Mouse (Mus musculus) liver, postnatal 0 days (tissue): ENCODE measurements at regions not wholly inside any gene's neighbourhood (a gene's known extent, or its start where the extent isn't known, plus 50 kb on each side); places are given as distances from the start of the nearest gene placed in this dataset.

Source experiments
- ATAC-seq: fragments of 200-750 bp; cut with Nextera tagmentation; 2 replicates; pipeline ENCODE4 v1.8.0; 2017; ENCODE audit warnings: mild to moderate bottlenecking, moderate library complexity
- DNase-seq: peaks from one replicate; pipeline ENCODE4 v3.0.0-alpha.2; 2016
- H3K27ac ChIP-seq: fragments of 300-500 bp; sonication (generic); 2 replicates; pipeline ENCODE4 v1.5.1; 2014; ENCODE audit warnings: antibody characterized with exemption, moderate library complexity, mild to moderate bottlenecking, low read depth
- H3K27me3 ChIP-seq: fragments of 300-500 bp; sonication (generic); 2 replicates; pipeline ENCODE4 v1.6.1; 2014; ENCODE audit warnings: low read length, control low read depth, mixed read lengths; ENCODE audit not compliant: insufficient read depth
- H3K36me3 ChIP-seq: fragments of 300-500 bp; sonication (generic); replicated peaks from 2 replicates; pipeline ENCODE4 v1.6.1; 2014; ENCODE audit warnings: mild to moderate bottlenecking, control low read depth, low read length, moderate library complexity, mixed read lengths; ENCODE audit not compliant: insufficient read depth
- H3K4me1 ChIP-seq: fragments of 300-500 bp; sonication (generic); 2 replicates; pipeline ENCODE4 v1.6.1; 2014; ENCODE audit warnings: antibody characterized with exemption, mild to moderate bottlenecking, control low read depth; ENCODE audit not compliant: insufficient read depth
- H3K4me2 ChIP-seq: fragments of 300-500 bp; sonication (generic); 2 replicates; pipeline ENCODE4 v1.6.1; 2014; ENCODE audit warnings: low read depth, mild to moderate bottlenecking, low read length, moderate library complexity, mixed read lengths
- H3K4me3 ChIP-seq: fragments of 300-500 bp; sonication (generic); 2 replicates; pipeline ENCODE4 v1.5.1; 2014; ENCODE audit warnings: low read depth, low read length
- H3K9ac ChIP-seq: fragments of 300-500 bp; sonication (generic); replicated peaks from 2 replicates; pipeline ENCODE4 v1.6.1; 2014; ENCODE audit warnings: mild to moderate bottlenecking, moderate library complexity
- H3K9me3 ChIP-seq: fragments of 300-500 bp; sonication (generic); 2 replicates; pipeline ENCODE4 v1.6.1; 2016; ENCODE audit warnings: mild to moderate bottlenecking, control low read depth, low read length, mixed read lengths
- CTCF ChIP-seq: sonication (generic); IDR thresholded peaks from 2 replicates; pipeline ENCODE4 v1.5.1; 2016; ENCODE audit warnings: antibody characterized with exemption, low read depth
- EP300 ChIP-seq: IDR thresholded peaks from 2 replicates; pipeline ENCODE4 v1.6.1; 2016; ENCODE audit warnings: antibody characterized with exemption, low read depth, mild to moderate bottlenecking
- WGBS: fragments of 180-500 bp; shearing (Covaris S2); extraction: QIAGEN DNeasy Blood & Tissue Kit; methylation state at CpG from one replicate; pipeline ENCODE4 v1.1.7; 2014; ENCODE audit not compliant: insufficient replicate concordance; 5-methylcytosine and 5-hydroxymethylcytosine counted together

- WGBS, result 72% methylated on average over 3 of the region's 3 CpGs
Observed at GRCm38 (mm10) chr10:15248899-15249298, 530.9 kb upstream of the Gje1 start.

GRCm38 (mm10) chr10:15244376-15245262, 526.6 kb upstream of the Gje1 start:
- no peak overlapping the region for H3K4me2 ChIP-seq
- no peak overlapping the region for H3K27ac ChIP-seq
- H3K4me1 ChIP-seq, result no peaks in the 10 kb centered on the region
- no peaks in the 10 kb centered on the region for H3K36me3 ChIP-seq
- H3K4me3 ChIP-seq, result no peak overlapping the region
- no peak for ATAC-seq
- no peaks in the 10 kb centered on the region for H3K27me3 ChIP-seq
- WGBS, result 70% methylated on average over 6 of the region's 6 CpGs
- H3K9ac ChIP-seq, result no peak overlapping the region
- no peaks in the 10 kb centered on the region for H3K9me3 ChIP-seq
- no peak for DNase-seq
- no peak for TF ChIP-seq CTCF
- TF ChIP-seq EP300, result no peak

More at GRCm38 (mm10) chr10:15248899-15249298, 530.9 kb upstream of the Gje1 start:
- ATAC-seq, result no peak
- H3K27ac ChIP-seq, result no peak overlapping the region
- no peaks in the 10 kb centered on the region for H3K36me3 ChIP-seq
- H3K4me1 ChIP-seq, result no peaks in the 10 kb centered on the region
- TF ChIP-seq EP300 (no peak), CTCF (no peak)
- no peak overlapping the region for H3K4me2 ChIP-seq
- H3K27me3 ChIP-seq, result no peaks in the 10 kb centered on the region
- DNase-seq, result no peak
- H3K9me3 ChIP-seq, result no peaks in the 10 kb centered on the region
- no peak overlapping the region for H3K4me3 ChIP-seq
- H3K9ac ChIP-seq, result no peak overlapping the region

- H3K4me3 ChIP-seq, result no peak overlapping the region
- TF ChIP-seq EP300 (no peak), CTCF (no peak)
- H3K4me1 ChIP-seq, result no peaks in the 10 kb centered on the region
- no peaks in the 10 kb centered on the region for H3K36me3 ChIP-seq
- ATAC-seq, result no peak
- no peak overlapping the region for H3K4me2 ChIP-seq
- no peak overlapping the region for H3K9ac ChIP-seq
- no peaks in the 10 kb centered on the region for H3K27me3 ChIP-seq
- no peaks in the 10 kb centered on the region for H3K9me3 ChIP-seq
- no peak for DNase-seq
- no peak overlapping the region for H3K27ac ChIP-seq
- 55% methylated on average over 2 of the region's 2 CpGs for WGBS
Observed at GRCm38 (mm10) chr10:15243460-15243859, 525.4 kb upstream of the Gje1 start.

GRCm38 (mm10) chr10:15218883-15219282, 500.9 kb upstream of the Gje1 start:
- H3K4me2 ChIP-seq, result no peak overlapping the region
- 73% methylated on average over 3 of the region's 3 CpGs for WGBS

GRCm38 (mm10) chr10:15179585-15179984, 461.6 kb upstream of the Gje1 start:
- no peak overlapping the region for H3K4me3 ChIP-seq
- WGBS, result 83% methylated on average over 6 of the region's 6 CpGs
- H3K27ac ChIP-seq, result no peak overlapping the region
- no peaks in the 10 kb centered on the region for H3K9me3 ChIP-seq
- DNase-seq (no peak), ATAC-seq (no peak)
- no peaks in the 10 kb centered on the region for H3K36me3 ChIP-seq
- H3K27me3 ChIP-seq, result no peaks in the 10 kb centered on the region
- H3K9ac ChIP-seq, result no peak overlapping the region
- no peak for TF ChIP-seq EP300
- H3K4me1 ChIP-seq, result no peaks in the 10 kb centered on the region
- no peak overlapping the region for H3K4me2 ChIP-seq

More at GRCm38 (mm10) chr10:15218883-15219282, 500.9 kb upstream of the Gje1 start:
- no peaks in the 10 kb centered on the region for H3K9me3 ChIP-seq
- TF ChIP-seq EP300, result no peak
- no peak for TF ChIP-seq CTCF
- no peak overlapping the region for H3K27ac ChIP-seq
- H3K4me1 ChIP-seq, result no peaks in the 10 kb centered on the region
- ATAC-seq (no peak), DNase-seq (no peak)
- H3K9ac ChIP-seq, result no peak overlapping the region
- no peaks in the 10 kb centered on the region for H3K27me3 ChIP-seq
- H3K36me3 ChIP-seq, result no peaks in the 10 kb centered on the region
- no peak overlapping the region for H3K4me3 ChIP-seq

- Histone ChIP-seq H3K27ac (no peak overlapping the region), H3K36me3 (no peaks in the 10 kb centered on the region), H3K4me1 (no peaks in the 10 kb centered on the region), H3K4me3 (no peak overlapping the region), H3K9me3 (no peaks in the 10 kb centered on the region), H3K27me3 (no peaks in the 10 kb centered on the region), H3K9ac (no peak overlapping the region), H3K4me2 (no peak overlapping the region)
- no peak for TF ChIP-seq CTCF
- no peak for TF ChIP-seq EP300
- ATAC-seq (no peak), DNase-seq (no peak)
- WGBS, result 71% methylated on average over 1 of the region's 1 CpGs
Observed at GRCm38 (mm10) chr10:15174421-15174820, 456.4 kb upstream of the Gje1 start.
